Mouse (Mus musculus) midbrain, postnatal 0 days (tissue): Measurements from ENCODE around the gene Trpc4ap. TPM values are rescaled to one million over a fixed set of nuclear protein-coding genes. Genes with fewer than 3 reads are reported as not detected.

Source experiments
- ATAC-seq: fragments of 200-750 bp; cut with Nextera tagmentation; 2 replicates; pipeline ENCODE4 v1.8.0; 2017; ENCODE audit warnings: moderate number of reproducible peaks, mild to moderate bottlenecking, moderate TSS enrichment, moderate library complexity; ENCODE audit not compliant: low FRiP score
- DNase-seq: peaks from one replicate; pipeline ENCODE4 v3.0.0-alpha.2; 2015; ENCODE audit warnings: low spot score
- H3K27ac ChIP-seq: fragments of 300-500 bp; sonication (generic); 2 replicates; pipeline ENCODE4 v1.5.1; 2014; ENCODE audit warnings: low read depth, mild to moderate bottlenecking, low read length, mixed read lengths
- H3K27me3 ChIP-seq: fragments of 300-500 bp; sonication (generic); 2 replicates; pipeline ENCODE4 v1.6.1; 2014; ENCODE audit warnings: low read length, control low read depth, mixed read lengths; ENCODE audit not compliant: insufficient read depth
- H3K36me3 ChIP-seq: fragments of 300-500 bp; sonication (generic); 2 replicates; pipeline ENCODE4 v1.6.1; 2014; ENCODE audit warnings: low read length, control low read depth, mixed read lengths; ENCODE audit not compliant: insufficient read depth
- H3K4me1 ChIP-seq: fragments of 300-500 bp; sonication (generic); 2 replicates; pipeline ENCODE4 v1.6.1; 2014; ENCODE audit warnings: mild to moderate bottlenecking, control low read depth, antibody characterized with exemption, low read length, mixed read lengths; ENCODE audit not compliant: insufficient read depth
- H3K4me2 ChIP-seq: fragments of 300-500 bp; sonication (generic); 2 replicates; pipeline ENCODE4 v1.6.1; 2014; ENCODE audit warnings: low read depth, mild to moderate bottlenecking, low read length, mixed read lengths; ENCODE audit not compliant: poor library complexity, severe bottlenecking
- H3K4me3 ChIP-seq: fragments of 300-500 bp; sonication (generic); 2 replicates; pipeline ENCODE4 v1.5.1; 2014; ENCODE audit warnings: low read depth, mild to moderate bottlenecking, low read length, moderate library complexity
- H3K9ac ChIP-seq: fragments of 300-500 bp; sonication (generic); replicated peaks from 2 replicates; pipeline ENCODE4 v1.6.1; 2014; ENCODE audit warnings: mild to moderate bottlenecking, low read length, moderate library complexity, mixed read lengths; ENCODE audit not compliant: poor library complexity, severe bottlenecking
- H3K9me3 ChIP-seq: fragments of 300-500 bp; sonication (generic); 2 replicates; pipeline ENCODE4 v1.6.1; 2016; ENCODE audit warnings: low read length, control low read depth
- CTCF ChIP-seq: IDR thresholded peaks from 2 replicates; pipeline ENCODE4 v1.5.1; 2016; ENCODE audit warnings: antibody characterized with exemption, mild to moderate bottlenecking
- WGBS: fragments of 180-500 bp; shearing (Covaris S2); extraction: QIAGEN DNeasy Blood & Tissue Kit; methylation state at CpG from one replicate; pipeline ENCODE4 v1.1.7; 2014; 5-methylcytosine and 5-hydroxymethylcytosine counted together
- polyA plus RNA-seq: library from polyadenylated mRNA; unstranded; fragments of >200 nt; fragmentation: Nextera tagmentation; extraction: Ambion mirVana; gene quantifications from 2 replicates; pipeline ENCODE4 v1.2.1, GENCODE M21; 2015
- total RNA-seq: library from RNA; depleted of rRNA; stranded (reverse); fragments of >200 nt; gene quantifications from 2 replicates; pipeline ENCODE4 v1.2.3, GENCODE M21; 2014

Gene Trpc4ap
- total and polyA plus RNA-seq, 2 experiments from 2014 or later, result 122 to 155 TPM

GRCm38 (mm10) chr2:155668461-155668860 lies 23.7 kb downstream of the Trpc4ap start:
- peak; percentile 20 for DNase-seq
- WGBS, result 85% methylated on average over 4 of the region's 4 CpGs
- H3K36me3 ChIP-seq, result peaks cover 43% of the 10 kb centered on the region

GRCm38 (mm10) chr2:155667881-155668280 lies 24.3 kb downstream of the Trpc4ap start:
- no peak overlapping the region for H3K4me3 ChIP-seq
- no peaks in the 10 kb centered on the region for H3K4me1 ChIP-seq
- WGBS, result 98% methylated on average over 8 of the region's 8 CpGs
- no peak overlapping the region for H3K4me2 ChIP-seq
- no peak overlapping the region for H3K27ac ChIP-seq
- no peak for TF ChIP-seq CTCF
- DNase-seq (no peak), ATAC-seq (no peak)
- H3K9me3 ChIP-seq, result no peaks in the 10 kb centered on the region
- no peak overlapping the region for H3K9ac ChIP-seq
- peaks cover 47% of the 10 kb centered on the region for H3K36me3 ChIP-seq
- H3K27me3 ChIP-seq, result no peaks in the 10 kb centered on the region

More at GRCm38 (mm10) chr2:155668461-155668860, 23.7 kb downstream of the Trpc4ap start:
- Histone ChIP-seq H3K9me3 (no peaks in the 10 kb centered on the region), H3K4me3 (no peak overlapping the region), H3K4me1 (no peaks in the 10 kb centered on the region), H3K27me3 (no peaks in the 10 kb centered on the region), H3K4me2 (no peak overlapping the region), H3K9ac (no peak overlapping the region), H3K27ac (no peak overlapping the region)
- peak; percentile 60 for TF ChIP-seq CTCF
- ATAC-seq, result no peak

DNA sequence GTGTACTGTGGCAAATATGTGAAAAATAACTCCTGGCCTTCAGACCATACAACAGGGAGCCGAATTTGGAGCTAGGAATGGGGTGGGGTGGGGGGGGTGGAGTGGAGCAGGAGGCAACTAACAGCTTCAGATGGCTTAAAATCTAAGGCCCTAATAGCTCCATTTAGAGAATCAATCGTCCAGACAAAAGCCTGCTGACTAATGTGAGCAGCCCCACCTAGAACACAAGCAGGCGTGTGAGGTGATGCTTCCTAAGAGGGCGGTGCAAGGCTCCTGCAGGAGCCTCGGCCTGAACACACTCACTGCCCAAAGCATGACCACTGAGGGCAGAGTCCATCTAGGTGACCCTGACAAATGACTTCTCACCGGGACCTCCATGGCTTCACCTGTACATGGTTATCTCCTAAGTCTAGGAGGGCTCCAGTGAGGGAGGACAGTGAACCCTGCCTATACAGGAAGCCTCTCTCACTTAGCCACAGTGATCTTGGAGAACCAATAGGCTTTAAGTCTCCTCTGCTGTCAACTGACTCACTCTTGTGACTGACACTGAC lies 28.2 kb downstream of the Trpc4ap start:
- H3K4me3 ChIP-seq, result no peak overlapping the region
- no peaks in the 10 kb centered on the region for H3K4me1 ChIP-seq
- no peaks in the 10 kb centered on the region for H3K9me3 ChIP-seq
- DNase-seq (no peak), ATAC-seq (no peak)
- peaks cover 57% of the 10 kb centered on the region for H3K36me3 ChIP-seq
- H3K4me2 ChIP-seq, result no peak overlapping the region
- no peaks in the 10 kb centered on the region for H3K27me3 ChIP-seq
- 87% methylated on average over 6 of the region's 6 CpGs for WGBS
- TF ChIP-seq CTCF, result no peak
- no peak overlapping the region for H3K9ac ChIP-seq
- H3K27ac ChIP-seq, result no peak overlapping the region

GRCm38 (mm10) chr2:155663097-155663496 lies 29.1 kb downstream of the Trpc4ap start:
- Histone ChIP-seq H3K9ac (no peak overlapping the region), H3K4me1 (no peaks in the 10 kb centered on the region), H3K4me2 (no peak overlapping the region), H3K27me3 (no peaks in the 10 kb centered on the region), H3K27ac (no peak overlapping the region), H3K4me3 (no peak overlapping the region), H3K36me3 (peaks cover 60% of the 10 kb centered on the region), H3K9me3 (no peaks in the 10 kb centered on the region)
- ATAC-seq, result no peak
- DNase-seq, result peak; percentile 82
- WGBS, result 20% methylated on average over 5 of the region's 5 CpGs
- TF ChIP-seq CTCF, result peak; percentile 82

DNA sequence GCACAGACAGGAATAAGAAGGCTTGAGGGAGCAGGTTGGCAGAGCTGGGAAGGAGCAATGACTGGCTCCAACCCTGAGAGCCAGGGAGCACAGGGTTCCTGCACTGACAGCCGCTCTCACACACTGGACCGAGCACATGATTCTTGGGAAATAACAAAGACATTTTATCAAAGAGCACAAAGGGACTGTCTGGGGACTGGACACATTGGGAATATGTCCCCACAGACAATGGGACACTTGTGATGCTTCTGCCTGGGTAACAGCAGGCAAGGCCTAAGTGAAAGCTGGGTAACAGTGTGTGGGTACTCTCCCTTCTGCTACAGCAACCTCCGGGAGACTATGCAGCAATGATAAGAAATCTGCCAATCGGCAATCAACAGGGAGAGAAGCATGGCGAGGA lies 29.8 kb downstream of the Trpc4ap start:
- Histone ChIP-seq H3K9me3 (no peaks in the 10 kb centered on the region), H3K4me1 (no peaks in the 10 kb centered on the region), H3K4me2 (no peak overlapping the region), H3K27ac (no peak overlapping the region), H3K4me3 (no peak overlapping the region), H3K27me3 (no peaks in the 10 kb centered on the region), H3K36me3 (peaks cover 58% of the 10 kb centered on the region), H3K9ac (no peak overlapping the region)
- TF ChIP-seq CTCF, result no peak
- ATAC-seq (no peak), DNase-seq (no peak)
- WGBS, result 94% methylated on average over 5 of the region's 5 CpGs

DNA sequence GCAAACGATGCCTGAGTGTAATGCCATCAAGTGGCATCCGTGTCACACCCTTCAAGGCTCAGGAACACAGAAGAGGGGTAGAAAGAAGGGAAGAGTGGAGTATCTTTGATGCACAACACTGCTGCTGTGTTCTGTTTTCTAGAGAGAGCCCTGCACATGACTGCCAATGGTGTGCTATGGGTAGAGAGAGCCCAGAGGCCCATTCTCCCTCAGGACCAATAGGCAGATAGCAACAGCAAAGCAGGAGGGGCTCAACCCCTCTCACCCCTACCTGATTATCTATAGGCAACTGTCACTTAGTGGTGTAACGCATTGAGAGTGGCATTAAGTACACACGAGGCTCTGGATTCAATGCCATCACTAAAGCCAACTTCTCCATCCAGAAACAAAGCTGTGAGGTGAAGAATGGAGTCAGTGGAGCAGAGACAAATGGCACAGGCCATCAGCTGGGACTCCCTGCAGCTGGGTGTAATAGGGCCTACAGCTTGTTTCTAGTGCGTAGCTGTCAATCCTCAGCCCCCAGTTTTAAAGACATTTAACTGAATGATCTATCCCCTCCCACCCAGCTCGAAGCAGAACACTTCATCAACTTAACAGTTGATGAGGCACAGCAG lies 36.3 kb downstream of the Trpc4ap start:
- no peaks in the 10 kb centered on the region for H3K4me1 ChIP-seq
- TF ChIP-seq CTCF, result no peak
- peaks cover 49% of the 10 kb centered on the region for H3K36me3 ChIP-seq
- ATAC-seq, result no peak
- H3K9ac ChIP-seq, result no peak overlapping the region
- no peaks in the 10 kb centered on the region for H3K27me3 ChIP-seq
- WGBS, result 53% methylated on average over 6 of the region's 6 CpGs
- no peak overlapping the region for H3K27ac ChIP-seq
- no peak overlapping the region for H3K4me2 ChIP-seq
- H3K9me3 ChIP-seq, result no peaks in the 10 kb centered on the region
- no peak overlapping the region for H3K4me3 ChIP-seq
- DNase-seq, result no peak
